Mouse (Mus musculus): ENCODE measurements around the gene Crip2.

The Crip2 gene

GRCm38 (mm10) chr12:113131601-113132000 lies 8.4 kb upstream of the Crip2 start:
- no peak for ATAC-seq (ENCODE audit: low TSS enrichment)

- no peak for ATAC-seq (ENCODE audit: low TSS enrichment)
Measured at GRCm38 (mm10) chr12:113132567-113132966, 7.5 kb upstream of the Crip2 start.

- ATAC-seq (ENCODE audit: low TSS enrichment): no peak
Measured at GRCm38 (mm10) chr12:113133260-113133659, 6.8 kb upstream of the Crip2 start.

GRCm38 (mm10) chr12:113133861-113134403 lies 6.1 kb upstream of the Crip2 start:
- no peak for ATAC-seq (ENCODE audit: low TSS enrichment)

- no peak for ATAC-seq (ENCODE audit: low TSS enrichment)
Measured at GRCm38 (mm10) chr12:113134502-113134901, 5.5 kb upstream of the Crip2 start.

GRCm38 (mm10) chr12:113135401-113135800 lies 4.6 kb upstream of the Crip2 start:
- ATAC-seq (ENCODE audit: low TSS enrichment): no peak

GRCm38 (mm10) chr12:113136492-113137020 lies 3.5 kb upstream of the Crip2 start:
- no peak for ATAC-seq (ENCODE audit: low TSS enrichment)

- no peak for ATAC-seq (ENCODE audit: low TSS enrichment)
Measured at GRCm38 (mm10) chr12:113137260-113138213, 2.5 kb upstream of the Crip2 start.

GRCm38 (mm10) chr12:113138291-113138690 lies 1.7 kb upstream of the Crip2 start:
- ATAC-seq (ENCODE audit: low TSS enrichment): no peak

GRCm38 (mm10) chr12:113138901-113139864 lies 853 bp upstream of the Crip2 start:
- ATAC-seq (ENCODE audit: low TSS enrichment): peak; percentile 13

- no peak for ATAC-seq (ENCODE audit: low TSS enrichment)
Measured at GRCm38 (mm10) chr12:113140616-113141411, 778 bp downstream of the Crip2 start.

GRCm38 (mm10) chr12:113141531-113141973 lies 1.5 kb downstream of the Crip2 start:
- ATAC-seq (ENCODE audit: low TSS enrichment): no peak

GRCm38 (mm10) chr12:113142021-113142975 lies 2.3 kb downstream of the Crip2 start:
- no peak for ATAC-seq (ENCODE audit: low TSS enrichment)

GRCm38 (mm10) chr12:113143164-113143563 lies 3.1 kb downstream of the Crip2 start:
- ATAC-seq (ENCODE audit: low TSS enrichment): no peak

- ATAC-seq (ENCODE audit: low TSS enrichment): no peak
Measured at GRCm38 (mm10) chr12:113144001-113144756, 4.1 kb downstream of the Crip2 start.

- ATAC-seq (ENCODE audit: low TSS enrichment): no peak
Measured at GRCm38 (mm10) chr12:113144886-113145285, 4.8 kb downstream of the Crip2 start.

GRCm38 (mm10) chr12:113145591-113145990 lies 5.6 kb downstream of the Crip2 start:
- ATAC-seq (ENCODE audit: low TSS enrichment): no peak

- ATAC-seq (ENCODE audit: low TSS enrichment): peak; percentile 15; the same call in 1 of the 2 replicates
Measured at GRCm38 (mm10) chr12:113146112-113147057, 6.3 kb downstream of the Crip2 start, which contains the start of gene Crip1. TSS of gene Crip1 (plus strand) at chr12:113146316.

Measured in frontal cortex, adult (tissue).